Mouse (Mus musculus): ENCODE measurements at regions not wholly inside any gene's neighbourhood (a gene's known extent, or its start where the extent isn't known, plus 50 kb on each side); places are given as distances from the start of the nearest gene placed in this dataset.
A peak's percentile ranks its signal among the peaks of the same experiment; 100 is the strongest.
"Not testable (repeated sequence)": the region's sequence is repeated elsewhere in the genome, so short reads cannot be mapped to it uniquely, and the experiment has no call there.

- ATAC-seq (replicated peaks; ENCODE audit: insufficient number of reproducible peaks, low FRiP score, low TSS enrichment, poor library complexity, severe bottlenecking): not testable (repeated sequence)
Measured at GRCm38 (mm10) chr4:146263038-146263685, 106.5 kb downstream of the Zfp600 start.

GRCm38 (mm10) chr4:146263790-146264189 is 107.2 kb downstream of the Zfp600 start:
- ATAC-seq (replicated peaks; ENCODE audit: insufficient number of reproducible peaks, low FRiP score, low TSS enrichment, poor library complexity, severe bottlenecking): not testable (repeated sequence)

GRCm38 (mm10) chr4:146270119-146270747 is 113.6 kb downstream of the Zfp600 start:
- peak; percentile 70; the same call in 1 of the 2 replicates for ATAC-seq (replicated peaks; ENCODE audit: insufficient number of reproducible peaks, low FRiP score, low TSS enrichment, poor library complexity, severe bottlenecking)

All from monocyte, adult 5-6 weeks (primary cell).